ENCODE assay signal across 10 mouse cellular contexts in the genomic region with DNA sequence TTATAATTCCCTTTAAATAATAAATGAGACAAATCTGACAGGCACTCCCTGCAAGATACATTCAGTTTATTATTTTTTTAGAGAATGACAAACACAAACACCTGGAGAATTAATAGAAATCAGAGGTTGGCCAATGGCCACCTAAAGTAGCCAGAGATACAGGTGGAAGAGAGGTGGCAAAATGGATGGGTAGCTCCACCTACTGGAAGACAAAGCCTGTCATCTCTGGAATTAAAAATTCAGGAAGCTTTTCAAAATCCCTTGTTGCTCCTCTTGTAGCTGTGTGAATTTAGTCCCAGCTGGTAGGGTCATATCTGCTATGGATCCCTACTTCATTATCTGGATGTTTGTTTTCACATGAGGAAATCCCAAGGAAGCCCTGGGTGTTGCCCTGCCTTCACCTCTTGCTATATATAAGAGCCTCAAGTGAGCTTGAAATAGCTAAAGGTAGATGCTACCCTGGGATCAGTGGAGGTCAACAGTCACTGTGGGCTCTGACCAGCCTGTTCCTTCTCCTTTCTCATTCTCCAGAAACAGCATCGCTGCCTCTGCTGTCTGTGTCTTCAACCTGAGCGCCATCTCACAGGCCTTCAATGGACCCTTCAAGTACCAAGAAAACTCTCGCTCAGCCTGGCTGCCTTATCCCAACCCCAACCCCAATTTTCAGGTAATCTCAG.
DNase-seq lines count a peak whose midpoint lies in the region; ATAC-seq and TF ChIP-seq lines count a peak whose summit lies in the region.
"Had no signal": no experiment of that assay in that cellular context is flagged by ENCODE, and none has a peak within 500 bp of the region (broad histone marks: within the 10 kb centered on the region; RNA-seq: fewer than 3 reads in every experiment).

No protein-coding gene starts in this region.

- intact Hi-C loops in left cerebral cortex, adult 2 months (cut with DNase I), result loop anchor here (2.0 to 10.0 kb wide), 4 partner anchors 149 to 954 kb away; a partner anchor contains a TSS
- intact Hi-C loops in left cerebral cortex, postnatal 10 days (cut with DNase I), result loop anchor here (5.0 kb wide), 1 partner anchor 321 kb away; no protein-coding TSS in a partner anchor

- no peak overlapping the region for H3K9ac ChIP-seq in forebrain, embryonic 13.5 days
- no peak overlapping the region for H3K9ac ChIP-seq in forebrain, embryonic 11.5 days (ENCODE audit: low read length)
- H3K9ac ChIP-seq: embryonic facial prominence, embryonic 15.5 days; hindbrain, embryonic 15.5 days had no signal

- H3K27me3 ChIP-seq in forebrain, embryonic 13.5 days, result peaks cover 15% of the 10 kb centered on the region; the same call in 1 of the 2 replicates
- peaks cover 12% of the 10 kb centered on the region for H3K27me3 ChIP-seq in forebrain, embryonic 11.5 days (ENCODE audit: control insufficient read depth, insufficient read depth, low read length)
- H3K27me3 ChIP-seq: embryonic facial prominence, embryonic 15.5 days; hindbrain, embryonic 15.5 days had no signal

- no peaks in the 10 kb centered on the region for H3K9me3 ChIP-seq in forebrain, embryonic 13.5 days (replicated peaks)
- H3K9me3 ChIP-seq in forebrain, embryonic 11.5 days (ENCODE audit: control insufficient read depth, low read length), result no peaks in the 10 kb centered on the region
- H3K9me3 ChIP-seq: embryonic facial prominence, embryonic 15.5 days; hindbrain, embryonic 15.5 days had no signal

- peak overlapping the region; percentile 55 for H3K27ac ChIP-seq in forebrain, embryonic 13.5 days
- no peak overlapping the region for H3K27ac ChIP-seq in forebrain, embryonic 11.5 days (ENCODE audit: low read depth, low read length)
- H3K27ac ChIP-seq in left cerebral cortex, adult 2 months, result no peak overlapping the region
- H3K27ac ChIP-seq: embryonic facial prominence, embryonic 15.5 days; hindbrain, embryonic 15.5 days had no signal

- peaks cover 12% of the 10 kb centered on the region for H3K4me1 ChIP-seq in forebrain, embryonic 13.5 days
- H3K4me1 ChIP-seq in forebrain, embryonic 11.5 days (replicated peaks; ENCODE audit: control insufficient read depth, insufficient read depth, low read length), result peaks cover 4% of the 10 kb centered on the region; the same call in 1 of the 2 replicates
- H3K4me1 ChIP-seq: embryonic facial prominence, embryonic 15.5 days; hindbrain, embryonic 15.5 days had no signal

- no peak for DNase-seq in forebrain, embryonic 11.5 days (ENCODE audit: low spot score)
- DNase-seq in left cerebral cortex, adult 2 months (ENCODE audit: extremely low spot score in 1 of 2, low spot score in 2 of 2), result no peak
- no peak for DNase-seq in left cerebral cortex, postnatal 10 days (ENCODE audit: extremely low spot score in 1 of 2, low spot score in 2 of 2)
- DNase-seq in cerebellum, adult 9-10 months, result peak; percentile 67
- peak; percentile 51 for DNase-seq in retina, embryonic 14.5 days (ENCODE audit: low spot score)
- no peak for DNase-seq in right cerebral cortex, postnatal 14 days
- no peak for DNase-seq in thymus, postnatal 36 days

- H3K36me3 ChIP-seq in forebrain, embryonic 13.5 days (ENCODE audit: poor library complexity, severe bottlenecking), result no peaks in the 10 kb centered on the region
- no peaks in the 10 kb centered on the region for H3K36me3 ChIP-seq in forebrain, embryonic 11.5 days (ENCODE audit: control insufficient read depth, insufficient read depth, low read length)
- H3K36me3 ChIP-seq: embryonic facial prominence, embryonic 15.5 days; hindbrain, embryonic 15.5 days had no signal

- 20% methylated on average over 3 of the region's 3 CpGs for WGBS in forebrain, embryonic 13.5 days
- WGBS in forebrain, embryonic 11.5 days, result 50% methylated on average over 3 of the region's 3 CpGs

- no peak overlapping the region for H3K4me3 ChIP-seq in forebrain, embryonic 13.5 days
- H3K4me3 ChIP-seq in forebrain, embryonic 11.5 days (ENCODE audit: low read depth, low read length), result no peak overlapping the region
- no peak overlapping the region for H3K4me3 ChIP-seq in left cerebral cortex, adult 2 months
- H3K4me3 ChIP-seq: embryonic facial prominence, embryonic 15.5 days; hindbrain, embryonic 15.5 days had no signal

- ATAC-seq in forebrain, embryonic 13.5 days, result peak; percentile 25
- ATAC-seq in forebrain, embryonic 11.5 days (replicated peaks; ENCODE audit: low FRiP score), result no peak; the same call in none of the 2 replicates

- peak; percentile 65 for TF ChIP-seq CTCF in left cerebral cortex, adult 2 months (IDR thresholded peaks at IDR 0.05)

- H3K4me2 ChIP-seq in forebrain, embryonic 13.5 days, result no peak overlapping the region
- no peak overlapping the region for H3K4me2 ChIP-seq in forebrain, embryonic 11.5 days (ENCODE audit: low read depth, low read length, severe bottlenecking)
- H3K4me2 ChIP-seq: embryonic facial prominence, embryonic 15.5 days; hindbrain, embryonic 15.5 days had no signal

Comparison
In these comparisons a context has a peak if more than half of its experiments do, and no peak if none do; other contexts are left out.
1. DNase-seq: peak in cerebellum, adult 9-10 months (single experiment) and retina, embryonic 14.5 days (single experiment); none in forebrain, embryonic 11.5 days (single experiment), left cerebral cortex, adult 2 months (0 of 2), left cerebral cortex, postnatal 10 days (0 of 2), right cerebral cortex, postnatal 14 days (single experiment) and thymus, postnatal 36 days (0 of 2).